Mouse (Mus musculus): ENCODE measurements at regions not wholly inside any gene's neighbourhood (a gene's known extent, or its start where the extent isn't known, plus 50 kb on each side); places are given as distances from the start of the nearest gene placed in this dataset.

- no peak for TF ChIP-seq CTCF (IDR thresholded peaks at IDR 0.05; ENCODE audit: borderline replicate concordance, extremely low read depth, insufficient read depth, insufficient read length)
- no peak for TF ChIP-seq POLR2A (IDR thresholded peaks at IDR 0.05; ENCODE audit: borderline replicate concordance, extremely low read depth, insufficient read depth, insufficient read length, poor library complexity, severe bottlenecking)
Observed at GRCm38 (mm10) chr11:6738163-6738562, 79.8 kb downstream of the Ramp3 start.

Data from brain, embryonic 14.5 days (tissue).